Mouse (Mus musculus) neural tube, embryonic 10.5 days (tissue): ENCODE data around the gene Hist2h3c1.
"Not testable (repeated sequence)": the region's sequence is repeated elsewhere in the genome, so short reads cannot be mapped to it uniquely, and the experiment has no call there.

ENCODE experiments used
- DNase-seq: peaks from one replicate; pipeline ENCODE4 v3.0.0-alpha.2; 2017; ENCODE audit warnings: low spot score; ENCODE audit errors: extremely low spot score

Hist2h3c1 gene

DNA sequence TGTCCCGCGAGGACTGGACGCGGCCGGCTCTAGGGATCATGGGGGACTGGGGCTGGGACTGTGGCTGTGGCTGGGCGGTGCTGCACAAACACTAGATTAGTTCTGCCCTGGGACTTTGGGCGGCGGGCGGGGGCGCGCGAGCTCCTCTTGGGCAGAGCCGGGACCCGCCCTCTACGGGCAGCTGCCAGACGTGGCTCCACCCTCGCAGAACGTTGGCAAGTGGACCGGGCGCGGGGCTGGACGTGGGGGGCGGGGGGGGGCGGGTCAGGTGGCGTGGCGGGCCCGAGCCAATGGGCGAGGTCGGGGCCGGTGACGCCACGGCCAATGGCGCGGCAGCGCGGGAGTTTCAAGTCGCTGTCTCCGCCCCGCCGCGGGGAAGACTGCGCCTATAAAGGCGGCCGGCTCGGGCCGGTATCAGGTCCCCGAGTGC, at the start of gene Hist2h3c1:
Gene Hist2h3c1 (plus strand): TSS at position 259 of the 430 bp plus-strand sequence.
- DNase-seq = not testable (repeated sequence)

GRCm38 (mm10) chr3:96197129-96197749, 49.2 kb upstream of the Hist2h3c1 start:
- peak; percentile 84 for DNase-seq

GRCm38 (mm10) chr3:96198181-96198580, 48.3 kb upstream of the Hist2h3c1 start:
- DNase-seq = no peak

DNA sequence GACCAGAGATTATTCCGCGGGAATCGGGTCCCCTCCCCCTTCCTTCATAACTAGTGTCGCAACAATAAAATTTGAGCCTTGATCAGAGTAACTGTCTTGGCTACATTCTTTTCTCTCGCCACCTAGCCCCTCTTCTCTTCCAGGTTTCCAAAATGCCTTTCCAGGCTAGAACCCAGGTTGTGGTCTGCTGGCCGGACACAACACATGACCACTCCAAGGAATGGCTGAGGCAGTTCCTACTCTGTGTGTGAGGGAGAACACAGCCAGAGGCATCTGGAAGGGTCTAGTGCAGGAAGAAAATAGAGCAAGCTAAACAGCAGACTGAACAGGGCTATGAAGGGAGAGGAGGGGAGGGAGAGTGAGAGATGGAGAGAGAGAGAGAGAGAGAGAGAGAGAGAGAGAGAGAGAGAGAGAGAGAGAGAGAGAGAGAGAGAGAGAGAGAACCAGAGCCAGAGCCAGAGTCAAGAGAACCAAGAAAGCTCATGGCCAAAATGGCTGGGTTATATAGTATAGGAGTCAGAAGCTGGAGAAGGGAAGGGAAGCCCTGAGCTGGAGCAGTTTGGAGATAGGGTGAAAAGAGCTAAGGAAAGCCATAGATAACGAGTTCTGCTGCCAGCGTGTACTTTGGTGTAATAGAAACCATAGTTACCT, 47.8 kb upstream of the Hist2h3c1 start:
- DNase-seq = not testable (repeated sequence)

- DNase-seq = no peak
Observed at GRCm38 (mm10) chr3:96199731-96200130, 46.8 kb upstream of the Hist2h3c1 start.

GRCm38 (mm10) chr3:96207819-96208218, 38.7 kb upstream of the Hist2h3c1 start:
- no peak for DNase-seq

DNA sequence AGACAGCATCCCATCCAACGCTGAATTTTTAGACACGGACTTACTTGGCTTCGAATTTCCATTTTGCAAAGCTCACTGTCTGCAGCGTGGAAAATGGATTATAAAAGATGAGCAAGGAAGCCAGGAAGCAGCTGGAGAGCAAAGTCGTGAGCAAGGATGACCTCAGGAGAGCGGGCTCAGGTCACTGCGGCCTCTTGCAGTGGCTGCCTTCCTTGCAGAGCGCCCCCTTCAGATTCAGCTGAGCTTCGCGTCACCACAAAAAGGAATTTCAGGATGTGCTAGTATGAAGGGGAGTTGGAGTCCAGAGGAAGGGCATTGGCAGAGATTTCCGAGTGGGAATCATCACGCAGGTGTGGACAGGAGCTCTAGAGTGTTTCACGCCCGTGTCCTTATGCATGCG, 37.2 kb upstream of the Hist2h3c1 start:
- peak; percentile 24 for DNase-seq

DNA sequence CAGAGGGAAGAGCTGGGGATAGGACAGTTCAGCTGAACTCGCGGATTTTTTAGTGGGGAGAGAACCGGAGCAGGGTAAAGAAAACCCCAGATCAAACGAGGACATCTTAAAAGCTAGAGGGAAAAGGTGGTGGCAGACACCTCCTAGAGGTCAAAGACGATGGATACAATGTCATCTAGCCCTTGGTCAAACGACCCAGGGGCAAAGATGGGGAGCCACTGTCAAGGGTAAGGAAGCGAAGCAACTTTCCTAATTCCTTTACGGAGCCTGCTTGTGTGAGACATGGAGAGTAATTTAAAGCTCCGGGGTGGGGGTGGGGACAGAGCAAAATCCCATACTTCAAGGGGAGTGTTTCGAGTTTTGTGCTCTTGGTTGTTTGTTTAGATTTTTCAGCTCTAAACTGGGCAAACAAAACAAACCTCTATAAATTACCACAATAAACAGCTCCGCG, 27.3 kb upstream of the Hist2h3c1 start:
- peak; percentile 61 for DNase-seq

DNA sequence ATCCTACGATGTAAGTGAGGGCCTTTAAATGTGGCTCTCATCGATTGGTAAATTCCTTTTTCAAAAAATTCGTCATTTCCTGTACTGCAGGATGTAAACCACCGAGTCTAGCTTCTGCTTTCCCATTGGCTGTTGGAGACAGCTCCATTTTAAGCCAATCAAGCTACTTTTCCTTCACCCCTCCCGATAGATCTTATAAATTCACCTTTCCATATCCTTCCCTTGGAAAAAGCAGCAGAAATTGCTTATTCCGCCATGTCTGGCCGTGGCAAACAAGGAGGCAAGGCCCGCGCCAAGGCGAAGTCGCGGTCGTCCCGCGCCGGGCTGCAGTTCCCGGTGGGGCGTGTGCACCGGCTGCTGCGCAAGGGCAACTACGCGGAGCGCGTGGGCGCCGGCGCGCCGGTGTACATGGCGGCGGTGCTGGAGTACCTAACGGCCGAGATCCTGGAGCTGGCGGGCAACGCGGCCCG, 26.8 kb upstream of the Hist2h3c1 start, which contains the start of the genes Bola1 and Hist2h2ab:
Gene Bola1 (minus strand): TSS at position 49 of the 470 bp plus-strand sequence.
Gene Hist2h2ab (plus strand): TSS at position 205 of the 470 bp plus-strand sequence.
- DNase-seq = peak; percentile 82

DNA sequence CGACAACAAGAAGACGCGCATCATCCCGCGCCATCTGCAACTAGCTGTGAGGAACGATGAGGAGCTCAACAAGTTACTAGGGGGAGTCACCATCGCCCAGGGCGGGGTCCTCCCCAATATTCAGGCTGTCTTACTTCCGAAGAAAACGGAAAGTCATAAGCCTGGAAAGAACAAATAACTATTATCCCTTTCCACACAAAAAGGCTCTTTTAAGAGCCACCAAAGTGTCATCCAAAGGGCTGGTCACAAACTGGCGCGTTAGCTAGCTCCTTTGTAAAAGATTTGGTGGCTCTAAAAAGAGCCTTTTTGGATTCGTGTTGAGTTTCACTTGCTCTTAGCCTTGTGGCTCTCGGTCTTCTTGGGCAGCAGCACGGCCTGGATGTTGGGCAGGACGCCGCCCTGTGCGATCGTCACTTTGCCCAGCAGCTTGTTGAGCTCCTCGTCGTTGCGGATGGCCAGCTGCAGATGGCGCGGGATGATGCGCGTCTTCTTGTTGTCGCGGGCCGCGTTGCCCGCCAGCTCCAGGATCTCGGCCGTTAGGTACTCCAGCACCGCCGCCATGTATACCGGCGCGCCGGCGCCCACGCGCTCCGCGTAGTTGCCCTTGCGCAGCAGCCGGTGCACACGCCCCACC, 26.2 kb upstream of the Hist2h3c1 start:
- not testable (repeated sequence) for DNase-seq

DNA sequence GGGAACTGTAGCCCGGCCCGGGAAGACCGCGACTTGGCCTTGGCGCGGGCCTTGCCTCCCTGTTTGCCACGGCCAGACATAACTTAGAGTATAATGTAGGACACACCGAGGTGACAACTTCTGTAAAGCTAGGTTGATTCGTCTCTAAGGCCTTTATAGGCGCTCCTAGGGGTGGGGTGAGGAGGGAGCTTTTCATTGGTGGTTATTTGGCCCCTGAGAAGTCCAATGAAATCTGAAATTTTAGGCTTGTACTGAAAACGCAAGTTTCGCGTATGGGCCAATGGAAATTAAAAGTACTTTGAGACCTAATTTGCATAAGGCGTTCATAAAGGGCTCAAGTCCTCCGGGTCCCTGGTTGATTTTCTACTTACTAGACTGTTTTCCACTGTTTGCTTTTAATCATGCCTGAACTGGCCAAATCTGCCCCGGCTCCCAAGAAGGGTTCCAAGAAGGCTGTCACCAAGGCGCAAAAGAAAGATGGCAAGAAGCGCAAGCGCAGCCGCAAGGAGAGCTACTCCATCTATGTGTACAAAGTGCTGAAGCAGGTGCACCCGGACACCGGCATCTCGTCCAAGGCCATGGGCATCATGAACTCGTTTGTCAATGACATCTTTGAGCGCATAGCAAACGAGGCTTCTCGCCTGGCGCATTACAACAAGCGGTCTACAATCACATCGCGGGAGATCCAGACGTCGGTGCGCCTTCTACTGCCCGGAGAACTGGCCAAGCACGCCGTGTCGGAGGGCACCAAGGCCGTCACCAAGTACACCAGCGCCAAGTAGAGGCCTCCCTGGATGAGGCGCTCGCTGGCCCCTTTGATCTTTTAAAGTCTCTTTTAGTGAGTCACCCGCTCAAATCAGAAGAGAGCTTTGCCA, 25.5 kb upstream of the Hist2h3c1 start, which contains the start of the genes Hist2h2ac and Hist2h2be:
Gene Hist2h2ac (minus strand): TSS at position 116 of the 875 bp plus-strand sequence.
Gene Hist2h2be (plus strand): TSS at position 355 of the 875 bp plus-strand sequence.
- peak; percentile 80 for DNase-seq

DNA sequence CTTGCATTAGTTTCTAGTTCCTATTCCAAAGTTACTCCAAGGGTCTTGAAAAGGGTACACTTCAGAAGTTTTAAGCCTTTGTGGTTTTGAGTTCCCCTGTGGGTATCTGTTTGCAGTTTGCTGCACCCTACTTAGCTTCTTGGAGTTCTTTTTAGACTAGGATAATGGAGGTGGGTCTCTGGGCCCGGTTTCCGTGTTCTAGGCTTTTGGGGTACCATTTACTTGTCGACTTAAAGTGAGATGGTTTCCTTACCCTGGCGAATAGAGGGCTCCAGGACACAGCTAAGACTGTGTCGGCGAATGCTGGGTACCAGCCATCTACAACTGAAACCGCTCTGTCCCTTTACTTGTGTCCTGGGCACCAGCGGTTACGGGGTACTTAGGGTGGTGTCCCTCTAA, 24.8 kb upstream of the Hist2h3c1 start:
- DNase-seq = no peak

DNA sequence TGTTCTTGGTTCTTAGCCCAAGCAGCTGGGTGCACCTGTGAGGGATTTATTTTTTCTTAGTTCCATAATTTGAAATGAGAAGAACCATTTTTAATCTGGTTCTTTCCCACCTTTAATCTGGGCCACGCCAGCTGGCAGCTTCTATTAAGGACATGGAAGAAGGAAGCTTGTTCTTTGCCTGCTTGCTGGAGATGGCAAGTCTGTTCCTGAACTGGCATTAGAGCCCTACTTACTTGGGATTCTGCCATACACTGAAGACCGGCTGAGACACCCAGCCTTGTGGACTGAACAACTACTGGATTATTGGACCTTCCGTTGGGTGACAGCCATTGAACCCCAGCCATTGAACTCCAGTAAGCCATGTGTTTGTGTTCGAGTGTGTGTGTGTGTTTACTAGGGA, 23.7 kb upstream of the Hist2h3c1 start:
- no peak for DNase-seq

- no peak for DNase-seq
Observed at GRCm38 (mm10) chr3:96225421-96225820, 21.1 kb upstream of the Hist2h3c1 start.

DNA sequence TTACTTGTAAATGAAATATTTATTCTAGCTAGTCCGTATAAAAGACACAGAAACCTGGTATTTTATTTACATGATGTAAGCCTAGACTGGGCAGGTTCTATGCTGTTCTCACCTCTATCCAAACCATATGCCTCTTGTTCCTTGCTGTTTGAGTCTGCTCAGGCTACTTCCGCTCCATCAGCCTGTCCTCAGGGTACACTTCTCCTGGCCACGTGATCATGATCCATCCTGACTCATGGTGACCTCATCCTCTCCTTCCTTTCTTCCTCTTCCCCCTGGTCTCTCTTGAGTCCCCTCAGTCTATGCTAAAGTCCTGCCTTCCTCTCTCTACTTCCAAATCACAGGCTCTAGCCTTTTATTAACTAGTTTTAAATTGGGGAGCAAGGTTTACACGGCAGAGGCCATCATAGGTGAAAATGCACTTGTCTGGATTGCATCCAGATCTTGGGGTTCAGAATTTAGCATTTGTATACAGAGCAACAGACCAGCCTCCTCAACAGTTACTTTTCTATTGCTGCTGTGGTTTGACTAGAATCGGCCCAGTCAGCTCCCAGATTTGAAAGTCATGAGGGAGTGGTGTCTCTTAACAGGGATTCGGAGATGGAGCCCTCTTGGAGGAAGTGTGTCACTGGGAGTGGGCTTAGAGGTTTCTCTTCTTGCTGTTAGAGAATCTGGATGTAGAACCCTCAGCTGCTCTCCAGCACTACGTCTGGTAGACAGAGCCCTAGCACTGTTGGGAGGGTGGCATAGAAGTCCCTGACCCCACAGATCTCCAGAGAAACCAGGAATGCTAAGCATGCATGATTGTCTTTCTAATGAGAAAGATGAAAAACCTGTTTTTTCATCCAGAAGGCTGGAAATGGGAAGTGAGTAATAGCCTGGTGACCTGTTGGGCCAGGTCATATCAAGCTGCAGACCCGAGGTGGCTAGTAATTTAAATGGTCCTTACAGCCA, 19.5 kb upstream of the Hist2h3c1 start:
- DNase-seq = no peak

GRCm38 (mm10) chr3:96228828-96229227, 17.7 kb upstream of the Hist2h3c1 start:
- no peak for DNase-seq

DNA sequence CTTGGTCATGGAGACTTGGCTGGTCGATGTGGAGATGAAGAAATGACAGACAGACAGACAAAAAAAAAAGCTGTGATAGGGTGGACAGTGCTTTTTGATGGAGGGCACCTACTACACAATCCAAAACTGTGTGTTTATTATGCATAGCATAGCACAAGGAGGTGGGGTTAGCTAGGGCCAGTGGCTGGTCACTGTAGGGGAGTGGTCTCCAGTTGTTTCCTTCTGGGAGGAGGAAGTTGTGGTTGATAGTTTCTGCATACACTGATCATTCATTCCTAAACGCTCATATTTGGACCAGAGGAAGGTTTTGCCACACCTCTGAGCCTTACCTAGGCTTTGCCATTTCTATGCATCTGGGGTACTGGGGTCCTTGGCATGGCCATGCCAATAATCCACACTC, 16.1 kb upstream of the Hist2h3c1 start:
- DNase-seq = no peak

GRCm38 (mm10) chr3:96230910-96231757, 15.4 kb upstream of the Hist2h3c1 start:
- DNase-seq = no peak

- DNase-seq = no peak
Observed at GRCm38 (mm10) chr3:96231758-96232120, 14.7 kb upstream of the Hist2h3c1 start.
